Mouse (Mus musculus): ENCODE results near the gene Cd6.

Cd6 gene

DNA sequence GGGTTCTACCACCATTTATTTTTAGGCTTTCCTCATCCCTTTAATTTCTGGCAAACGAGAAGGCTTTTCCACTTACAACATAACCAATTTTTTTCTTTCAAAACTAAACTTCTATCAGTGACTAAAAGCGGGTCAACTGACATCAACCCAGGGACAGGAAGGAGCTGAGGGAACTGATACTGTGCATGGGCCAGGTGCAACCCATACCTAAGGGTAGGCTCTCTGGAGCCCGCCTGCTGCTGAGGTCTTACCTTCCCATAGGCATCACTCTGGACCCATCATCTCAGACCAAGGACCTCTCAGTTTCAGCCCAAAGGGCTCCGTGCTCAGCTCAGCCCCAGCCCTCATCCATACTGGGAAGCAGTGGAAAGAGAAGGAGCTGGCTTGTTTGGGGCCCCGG lies 1.5 kb downstream of the Cd6 start:
- no peaks in the 10 kb centered on the region for H3K9me3 ChIP-seq (ENCODE audit: low read length)
- TF ChIP-seq POU5F1 (IDR thresholded peaks at IDR 0.05; ENCODE audit: borderline replicate concordance, low read length), result no peak
- TF ChIP-seq CTCF (conservative IDR thresholded peaks at IDR 0.05; ENCODE audit: low read length), result no peak
- TF ChIP-seq NANOG (IDR thresholded peaks at IDR 0.05; ENCODE audit: borderline replicate concordance, low read length), result no peak
- no peaks in the 10 kb centered on the region for H3K27me3 ChIP-seq (ENCODE audit: insufficient read depth, low read length)
- no peaks in the 10 kb centered on the region for H3K36me3 ChIP-seq (ENCODE audit: insufficient read depth, low read length)
- H3K4me1 ChIP-seq (replicated peaks; ENCODE audit: low read depth, low read length), result peaks cover 15% of the 10 kb centered on the region
- no peak overlapping the region for H3K4me3 ChIP-seq (replicated peaks; ENCODE audit: low read length)

DNA sequence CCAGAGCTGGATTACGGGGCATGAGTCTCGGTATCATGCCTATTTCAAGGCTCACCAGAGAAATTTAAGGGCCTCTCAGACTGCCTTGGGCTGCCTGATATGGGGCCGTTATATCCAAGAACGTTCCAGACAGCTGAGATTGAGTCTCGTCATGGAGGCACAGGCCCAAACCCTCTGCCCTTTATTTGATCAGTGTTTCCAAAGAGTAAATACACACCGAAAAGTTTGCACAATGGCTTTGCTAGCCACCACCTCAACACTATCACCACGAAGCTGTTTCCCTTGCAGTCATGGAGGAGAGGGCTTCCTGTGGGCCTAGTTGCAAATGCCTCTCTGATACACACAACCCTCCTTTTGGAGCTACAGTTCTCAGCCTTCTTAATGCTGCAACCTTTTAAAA lies 5.8 kb downstream of the Cd6 start:
- no peak for TF ChIP-seq CTCF (conservative IDR thresholded peaks at IDR 0.05; ENCODE audit: low read length)
- H3K4me3 ChIP-seq (replicated peaks; ENCODE audit: low read length), result no peak overlapping the region
- H3K27me3 ChIP-seq (ENCODE audit: insufficient read depth, low read length), result no peaks in the 10 kb centered on the region
- no peaks in the 10 kb centered on the region for H3K36me3 ChIP-seq (ENCODE audit: insufficient read depth, low read length)
- no peaks in the 10 kb centered on the region for H3K9me3 ChIP-seq (ENCODE audit: low read length)
- H3K4me1 ChIP-seq (replicated peaks; ENCODE audit: low read depth, low read length), result peaks cover 20% of the 10 kb centered on the region

DNA sequence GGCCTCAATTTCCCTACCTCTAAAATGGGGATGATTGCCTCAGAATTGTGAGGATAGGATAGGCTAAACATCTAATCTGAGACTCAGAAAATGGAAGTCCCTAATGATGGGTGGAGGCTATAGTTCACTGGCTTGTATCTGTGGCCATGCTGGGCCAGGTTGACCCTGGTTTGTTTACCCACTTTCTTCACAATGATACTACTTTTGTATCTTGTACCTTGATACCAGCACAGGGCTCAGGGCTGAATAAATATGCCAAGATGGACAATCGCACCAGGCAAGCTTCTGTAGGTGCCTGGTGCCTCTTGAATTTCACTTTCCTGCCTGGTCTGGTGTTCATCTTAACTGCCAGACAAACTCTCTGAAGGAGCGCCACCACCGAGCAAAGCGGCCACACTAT lies 7.3 kb downstream of the Cd6 start:
- Histone ChIP-seq H3K9me3 (ENCODE audit: low read length) (no peaks in the 10 kb centered on the region), H3K4me3 (replicated peaks; ENCODE audit: low read length) (no peak overlapping the region), H3K36me3 (ENCODE audit: insufficient read depth, low read length) (no peaks in the 10 kb centered on the region), H3K27me3 (ENCODE audit: insufficient read depth, low read length) (peaks cover 2% of the 10 kb centered on the region; the same call in 1 of the 2 replicates), H3K4me1 (replicated peaks; ENCODE audit: low read depth, low read length) (peaks cover 36% of the 10 kb centered on the region)
- no peak for TF ChIP-seq POU5F1 (IDR thresholded peaks at IDR 0.05; ENCODE audit: borderline replicate concordance, low read length)
- TF ChIP-seq NANOG (IDR thresholded peaks at IDR 0.05; ENCODE audit: borderline replicate concordance, low read length), result no peak
- TF ChIP-seq CTCF (conservative IDR thresholded peaks at IDR 0.05; ENCODE audit: low read length), result no peak

DNA sequence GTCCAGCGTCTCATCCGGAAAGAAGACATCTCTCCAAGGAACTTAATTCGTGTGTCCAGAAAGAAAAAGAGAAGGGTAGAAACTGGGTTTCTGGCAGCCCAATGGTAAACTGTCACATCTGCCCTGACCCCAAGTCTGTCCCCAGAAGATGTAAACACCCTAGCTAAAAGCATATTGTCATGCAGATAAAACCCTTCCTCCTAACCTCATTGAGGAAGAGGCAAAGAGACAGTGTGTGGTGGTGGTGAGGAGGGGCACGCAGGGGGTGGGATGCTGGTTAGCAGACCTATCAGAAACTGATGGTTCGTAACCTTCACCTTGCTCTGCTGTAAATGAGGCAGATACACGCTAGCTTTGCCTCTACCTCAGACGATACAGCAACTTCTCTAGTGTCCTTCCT lies 8.5 kb downstream of the Cd6 start:
- Histone ChIP-seq H3K4me3 (replicated peaks; ENCODE audit: low read length) (no peak overlapping the region), H3K36me3 (ENCODE audit: insufficient read depth, low read length) (no peaks in the 10 kb centered on the region), H3K4me1 (replicated peaks; ENCODE audit: low read depth, low read length) (peaks cover 39% of the 10 kb centered on the region), H3K9me3 (ENCODE audit: low read length) (no peaks in the 10 kb centered on the region), H3K27me3 (ENCODE audit: insufficient read depth, low read length) (peaks cover 5% of the 10 kb centered on the region; the same call in 1 of the 2 replicates)
- peak; percentile 83; the same call in 1 of the 2 replicates for TF ChIP-seq POU5F1 (IDR thresholded peaks at IDR 0.05; ENCODE audit: borderline replicate concordance, low read length)
- no peak for TF ChIP-seq CTCF (conservative IDR thresholded peaks at IDR 0.05; ENCODE audit: low read length)
- TF ChIP-seq NANOG (IDR thresholded peaks at IDR 0.05; ENCODE audit: borderline replicate concordance, low read length), result no peak

DNA sequence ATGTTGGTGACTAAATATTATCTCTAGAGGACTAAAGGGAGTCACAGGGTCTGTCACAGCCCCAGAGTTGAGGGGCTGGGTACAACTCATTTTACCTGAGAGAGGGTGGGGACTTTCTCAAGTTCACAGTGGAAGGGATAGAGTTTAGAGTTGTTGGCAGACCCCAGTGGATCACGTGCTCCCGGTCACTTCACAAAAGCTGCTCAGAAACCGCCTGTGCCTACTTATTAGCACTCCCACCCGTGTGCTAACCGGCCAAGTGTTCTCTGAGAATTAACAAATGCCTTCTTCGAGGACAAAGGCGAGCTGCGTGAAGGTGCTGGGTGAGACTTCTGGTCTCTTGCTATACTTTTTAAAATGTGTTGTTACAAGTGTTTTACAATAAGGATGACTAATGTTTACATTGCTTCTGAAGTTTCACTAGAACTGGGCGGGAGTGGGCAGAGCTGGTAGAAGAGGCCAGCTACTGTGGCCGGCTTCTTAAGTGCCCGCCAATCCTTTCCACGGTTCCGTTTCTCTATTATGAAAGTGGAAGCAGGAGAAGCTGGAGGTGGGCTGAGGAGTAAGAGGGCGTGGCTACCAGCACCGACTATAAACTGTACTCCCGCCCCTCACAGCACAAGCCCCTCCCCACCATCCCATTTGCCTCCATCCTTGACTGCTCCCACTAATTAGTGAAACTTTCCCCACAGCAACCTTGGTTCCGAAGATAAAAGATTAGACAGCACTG lies 11.5 kb downstream of the Cd6 start:
- Histone ChIP-seq H3K27me3 (ENCODE audit: insufficient read depth, low read length) (peaks cover 5% of the 10 kb centered on the region; the same call in 1 of the 2 replicates), H3K9me3 (ENCODE audit: low read length) (no peaks in the 10 kb centered on the region), H3K4me3 (replicated peaks; ENCODE audit: low read length) (peak overlapping the region; percentile 21; the same call in 1 of the 2 replicates), H3K36me3 (ENCODE audit: insufficient read depth, low read length) (no peaks in the 10 kb centered on the region), H3K4me1 (replicated peaks; ENCODE audit: low read depth, low read length) (peaks cover 39% of the 10 kb centered on the region)
- TF ChIP-seq NANOG (IDR thresholded peaks at IDR 0.05; ENCODE audit: borderline replicate concordance, low read length) (no peak), POU5F1 (IDR thresholded peaks at IDR 0.05; ENCODE audit: borderline replicate concordance, low read length) (no peak), CTCF (conservative IDR thresholded peaks at IDR 0.05; ENCODE audit: low read length) (no peak)

DNA sequence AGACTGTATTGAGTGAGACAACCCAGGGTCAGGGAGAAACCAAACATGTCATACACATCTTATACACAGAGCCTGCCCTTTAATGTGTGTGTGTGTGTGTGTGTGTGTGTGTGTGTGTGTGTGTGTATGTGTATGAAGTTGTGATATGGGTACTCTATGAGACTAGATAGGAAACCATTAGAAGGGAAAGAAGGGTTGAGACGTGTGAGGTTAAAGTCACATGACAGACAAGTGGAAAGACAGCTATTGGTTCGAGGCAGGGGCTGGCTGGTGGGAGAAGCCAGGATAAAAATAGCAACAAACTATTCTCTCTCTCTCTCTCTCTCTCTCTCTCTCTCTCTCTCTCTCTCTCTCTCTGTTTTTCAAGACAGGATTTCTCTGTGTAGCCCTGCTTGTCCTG lies 13.4 kb downstream of the Cd6 start:
- Histone ChIP-seq H3K4me3 (replicated peaks; ENCODE audit: low read length) (no peak overlapping the region), H3K9me3 (ENCODE audit: low read length) (no peaks in the 10 kb centered on the region), H3K4me1 (replicated peaks; ENCODE audit: low read depth, low read length) (peaks cover 29% of the 10 kb centered on the region), H3K36me3 (ENCODE audit: insufficient read depth, low read length) (no peaks in the 10 kb centered on the region), H3K27me3 (ENCODE audit: insufficient read depth, low read length) (peaks cover 5% of the 10 kb centered on the region; the same call in 1 of the 2 replicates)
- no peak for TF ChIP-seq NANOG (IDR thresholded peaks at IDR 0.05; ENCODE audit: borderline replicate concordance, low read length)
- TF ChIP-seq POU5F1 (IDR thresholded peaks at IDR 0.05; ENCODE audit: borderline replicate concordance, low read length), result no peak
- TF ChIP-seq CTCF (conservative IDR thresholded peaks at IDR 0.05; ENCODE audit: low read length), result no peak

DNA sequence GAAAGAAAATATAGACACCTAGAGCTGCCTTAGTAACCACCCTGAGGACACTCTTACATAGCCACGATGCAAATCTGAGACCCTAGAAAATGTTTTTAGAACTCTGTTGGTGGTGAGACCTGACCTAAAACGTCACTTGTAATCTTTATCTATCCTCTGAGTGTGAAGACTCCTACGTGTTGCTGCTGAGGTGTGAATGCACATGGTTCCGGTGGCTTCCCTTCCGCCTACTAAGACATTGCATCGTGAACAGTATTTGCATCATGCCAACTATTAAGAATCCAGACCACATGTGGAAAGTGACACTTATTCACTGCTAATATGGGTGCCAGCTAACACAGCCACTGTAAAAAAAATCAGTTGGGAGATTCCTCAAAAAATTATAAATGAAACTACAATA lies 14.0 kb downstream of the Cd6 start:
- no peak for TF ChIP-seq CTCF (conservative IDR thresholded peaks at IDR 0.05; ENCODE audit: low read length)
- TF ChIP-seq POU5F1 (IDR thresholded peaks at IDR 0.05; ENCODE audit: borderline replicate concordance, low read length), result no peak
- TF ChIP-seq NANOG (IDR thresholded peaks at IDR 0.05; ENCODE audit: borderline replicate concordance, low read length), result no peak
- no peaks in the 10 kb centered on the region for H3K9me3 ChIP-seq (ENCODE audit: low read length)

DNA sequence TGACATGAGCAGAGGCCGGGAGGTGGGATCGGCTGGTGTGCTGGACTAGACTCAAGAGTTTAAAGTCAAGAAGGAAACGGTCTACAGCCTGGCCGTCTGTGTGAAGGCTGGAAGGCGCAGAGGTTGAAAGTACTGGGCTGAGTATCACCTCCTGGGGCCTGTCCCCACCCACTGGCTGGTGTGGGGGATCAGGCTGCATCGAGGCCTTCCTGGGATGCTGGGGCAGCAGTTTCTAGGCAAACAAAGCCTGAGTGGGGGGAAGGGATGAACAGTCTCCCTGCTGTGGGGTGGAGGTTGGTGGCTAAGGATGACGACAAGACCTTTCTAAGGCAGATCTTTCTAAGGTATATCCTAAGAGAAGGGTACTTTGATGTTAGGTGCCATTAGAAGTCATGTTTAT lies 16.0 kb downstream of the Cd6 start:
- Histone ChIP-seq H3K9me3 (ENCODE audit: low read length) (no peaks in the 10 kb centered on the region), H3K4me3 (replicated peaks; ENCODE audit: low read length) (no peak overlapping the region), H3K36me3 (ENCODE audit: insufficient read depth, low read length) (no peaks in the 10 kb centered on the region), H3K27me3 (ENCODE audit: insufficient read depth, low read length) (peaks cover 8% of the 10 kb centered on the region), H3K4me1 (replicated peaks; ENCODE audit: low read depth, low read length) (peaks cover 17% of the 10 kb centered on the region)
- TF ChIP-seq POU5F1 (IDR thresholded peaks at IDR 0.05; ENCODE audit: borderline replicate concordance, low read length) (no peak), CTCF (conservative IDR thresholded peaks at IDR 0.05; ENCODE audit: low read length) (no peak), NANOG (IDR thresholded peaks at IDR 0.05; ENCODE audit: borderline replicate concordance, low read length) (no peak)

More for the DNA sequence above, 14.0 kb downstream of the Cd6 start:
- Histone ChIP-seq H3K4me3 (replicated peaks; ENCODE audit: low read length) (no peak overlapping the region), H3K36me3 (ENCODE audit: insufficient read depth, low read length) (no peaks in the 10 kb centered on the region), H3K27me3 (ENCODE audit: insufficient read depth, low read length) (peaks cover 5% of the 10 kb centered on the region; the same call in 1 of the 2 replicates), H3K4me1 (replicated peaks; ENCODE audit: low read depth, low read length) (peaks cover 23% of the 10 kb centered on the region)

DNA sequence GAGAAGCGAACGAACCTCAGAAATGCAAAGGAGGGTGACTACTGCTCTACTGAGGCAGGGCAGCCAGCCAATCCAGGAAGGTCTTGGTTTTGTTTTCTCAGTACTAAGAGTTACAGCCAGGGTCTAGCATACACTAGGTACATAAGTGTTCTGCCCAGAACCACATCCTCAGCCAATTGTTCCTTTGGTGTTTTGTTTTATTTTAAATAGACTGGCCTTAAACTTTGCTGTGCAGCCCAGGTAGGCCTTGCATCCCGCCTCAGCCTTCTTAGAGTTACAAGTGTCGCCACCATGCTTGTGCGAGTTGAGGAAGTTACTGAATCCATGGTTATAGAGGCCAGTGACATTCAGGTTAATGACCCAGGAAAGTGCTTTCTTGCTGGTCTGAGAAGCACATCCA lies 16.8 kb downstream of the Cd6 start:
- H3K36me3 ChIP-seq (ENCODE audit: insufficient read depth, low read length), result no peaks in the 10 kb centered on the region
- no peak overlapping the region for H3K4me3 ChIP-seq (replicated peaks; ENCODE audit: low read length)
- no peaks in the 10 kb centered on the region for H3K9me3 ChIP-seq (ENCODE audit: low read length)
- H3K4me1 ChIP-seq (replicated peaks; ENCODE audit: low read depth, low read length), result peaks cover 8% of the 10 kb centered on the region
- TF ChIP-seq NANOG (IDR thresholded peaks at IDR 0.05; ENCODE audit: borderline replicate concordance, low read length) (no peak), CTCF (conservative IDR thresholded peaks at IDR 0.05; ENCODE audit: low read length) (no peak), POU5F1 (IDR thresholded peaks at IDR 0.05; ENCODE audit: borderline replicate concordance, low read length) (no peak)
- peaks cover 15% of the 10 kb centered on the region for H3K27me3 ChIP-seq (ENCODE audit: insufficient read depth, low read length)

Data from E14TG2a.4 (cell line).